Mouse (Mus musculus) embryonic facial prominence, embryonic 12.5 days (tissue): Measurements from ENCODE around the gene Klf14. TPM values are rescaled to one million over a fixed set of nuclear protein-coding genes. Genes with fewer than 3 reads are reported as not detected.
A peak's percentile ranks its signal among the peaks of the same experiment; 100 is the strongest.

Experiments used
- ATAC-seq: fragments of 200-750 bp; cut with Nextera tagmentation; 2 replicates; pipeline ENCODE4 v1.8.0; 2017; ENCODE audit not compliant: insufficient number of reproducible peaks, insufficient read depth, low FRiP score, low TSS enrichment
- H3K27ac ChIP-seq: fragments of 300-500 bp; sonication (generic); 2 replicates; pipeline ENCODE4 v1.5.1; 2016; ENCODE audit warnings: mild to moderate bottlenecking
- H3K27me3 ChIP-seq: fragments of 300-500 bp; sonication (generic); 2 replicates; pipeline ENCODE4 v1.6.1; 2016; ENCODE audit warnings: mild to moderate bottlenecking, moderate library complexity
- H3K36me3 ChIP-seq: fragments of 300-500 bp; sonication (generic); 2 replicates; pipeline ENCODE4 v1.6.1; 2016; ENCODE audit warnings: mild to moderate bottlenecking
- H3K4me1 ChIP-seq: fragments of 300-500 bp; sonication (generic); 2 replicates; pipeline ENCODE4 v1.6.1; 2016
- H3K4me2 ChIP-seq: fragments of 300-500 bp; sonication (generic); replicated peaks from 2 replicates; pipeline ENCODE4 v1.6.1; 2016; ENCODE audit warnings: mild to moderate bottlenecking, moderate library complexity
- H3K4me3 ChIP-seq: fragments of 300-500 bp; sonication (generic); 2 replicates; pipeline ENCODE4 v1.5.1; 2016; ENCODE audit warnings: mild to moderate bottlenecking
- H3K9ac ChIP-seq: fragments of 300-500 bp; sonication (generic); 2 replicates; pipeline ENCODE4 v1.6.1; 2016; ENCODE audit warnings: mild to moderate bottlenecking, moderate library complexity
- H3K9me3 ChIP-seq: fragments of 300-500 bp; sonication (generic); 2 replicates; pipeline ENCODE4 v1.6.1; 2016; ENCODE audit warnings: mild to moderate bottlenecking, moderate library complexity
- WGBS: fragments of 180-500 bp; shearing (Covaris S2); methylation state at CpG from one replicate; pipeline ENCODE4 v1.1.7; 2016; 5-methylcytosine and 5-hydroxymethylcytosine counted together
- polyA plus RNA-seq: library from polyadenylated mRNA; unstranded; fragments of >200 nt; fragmentation: Nextera tagmentation; extraction: Ambion mirVana; gene quantifications from 2 replicates; pipeline ENCODE4 v1.2.1, GENCODE M21; 2016

Klf14 gene
- polyA plus RNA-seq, 1 experiment from 2014 or later: 4.6 TPM

- Histone ChIP-seq H3K4me3 (no peak overlapping the region), H3K36me3 (no peaks in the 10 kb centered on the region), H3K4me2 (no peak overlapping the region), H3K9me3 (no peaks in the 10 kb centered on the region), H3K9ac (no peak overlapping the region), H3K27ac (no peak overlapping the region), H3K4me1 (0 out of 2 replicates have a peak, but pooled peaks cover 2% of the 10 kb centered on the region), H3K27me3 (no peaks in the 10 kb centered on the region)
- 78% methylated on average over 9 of the region's 11 CpGs for WGBS
- no peak for ATAC-seq
Measured at GRCm38 (mm10) chr6:30921826-30922225, 37.1 kb downstream of the Klf14 start.

- ATAC-seq: no peak
- 59% methylated on average over 21 of the region's 21 CpGs for WGBS
- Histone ChIP-seq H3K9ac (no peak overlapping the region), H3K9me3 (no peaks in the 10 kb centered on the region), H3K27ac (no peak overlapping the region), H3K4me2 (peak overlapping the region; percentile 20), H3K36me3 (no peaks in the 10 kb centered on the region), H3K4me1 (0 out of 2 replicates have a peak, but pooled peaks cover 2% of the 10 kb centered on the region), H3K27me3 (no peaks in the 10 kb centered on the region), H3K4me3 (0 out of 2 replicates have a peak overlapping the region, but pooled peaks have one; percentile 3)
Measured at GRCm38 (mm10) chr6:30920834-30921675, 37.8 kb downstream of the Klf14 start.

GRCm38 (mm10) chr6:30915473-30915872, 43.4 kb downstream of the Klf14 start, which contains the start of gene Tsga13:
Tsga13 (minus strand) TSS chr6:30915573.
- 89% methylated on average over 2 of the region's 2 CpGs for WGBS
- no peak within 1 kb of the TSS for H3K4me3 ChIP-seq
- H3K27me3 ChIP-seq: no peaks in the 10 kb centered on the region
- H3K36me3 ChIP-seq: no peaks in the 10 kb centered on the region
- H3K4me2 ChIP-seq: no peak within 1 kb of the TSS
- no peaks in the 10 kb centered on the region for H3K4me1 ChIP-seq
- no peak for ATAC-seq
- H3K9ac ChIP-seq: no peak within 1 kb of the TSS
- H3K27ac ChIP-seq: no peak within 1 kb of the TSS
- H3K9me3 ChIP-seq: no peaks in the 10 kb centered on the region

- 49% methylated on average over 3 of the region's 3 CpGs for WGBS
- no peaks in the 10 kb centered on the region for H3K36me3 ChIP-seq
- no peaks in the 10 kb centered on the region for H3K4me1 ChIP-seq
- ATAC-seq: no peak
- H3K27ac ChIP-seq: no peak overlapping the region
- H3K27me3 ChIP-seq: no peaks in the 10 kb centered on the region
- no peak overlapping the region for H3K9ac ChIP-seq
- no peak overlapping the region for H3K4me2 ChIP-seq
- H3K9me3 ChIP-seq: no peaks in the 10 kb centered on the region
- no peak overlapping the region for H3K4me3 ChIP-seq
Measured at GRCm38 (mm10) chr6:30907970-30908369, 50.9 kb downstream of the Klf14 start.

Other genes starting within 250 kb of the Klf14 start
- 1,207 and 1,222 TPM in 2 replicates for gene Mest, start 235.5 kb downstream of the Klf14 start, polyA plus RNA-seq
- gene Copg2, start 62.3 kb downstream of the Klf14 start, polyA plus RNA-seq: 21.5 and 21.9 TPM in 2 replicates
- gene Tsga13, start 43.5 kb downstream of the Klf14 start, polyA plus RNA-seq: 0.39 TPM in 1 of 2 replicates, not detected in the other